Mouse (Mus musculus): ENCODE results near the gene Ttll11. TPM values are rescaled to one million over a fixed set of nuclear protein-coding genes. Genes with fewer than 3 reads are reported as not detected.

The Ttll11 gene
- polyA plus RNA-seq, 1 experiment from 2014 or later = 2.1 TPM

GRCm38 (mm10) chr2:35746638-35747037 lies 233.1 kb downstream of the Ttll11 start:
- ATAC-seq (replicated peaks; ENCODE audit: insufficient number of reproducible peaks, low FRiP score, low TSS enrichment, low read depth) (no peak), DNase-seq (ENCODE audit: low spot score) (no peak)
- H3K27ac ChIP-seq (replicated peaks; ENCODE audit: low read depth, low read length) = no peak overlapping the region
- no peaks in the 10 kb centered on the region for H3K9me3 ChIP-seq (replicated peaks; ENCODE audit: control insufficient read depth, low read length)
- no peak overlapping the region for H3K4me3 ChIP-seq (ENCODE audit: low read depth, low read length)
- H3K9ac ChIP-seq (replicated peaks; ENCODE audit: low read length) = no peak overlapping the region
- no peaks in the 10 kb centered on the region for H3K27me3 ChIP-seq (ENCODE audit: control insufficient read depth, insufficient read depth, low read length)
- H3K36me3 ChIP-seq (replicated peaks; ENCODE audit: control insufficient read depth, insufficient read depth, low read depth, low read length) = no peaks in the 10 kb centered on the region
- 41% methylated on average over 5 of the region's 7 CpGs for WGBS
- H3K4me1 ChIP-seq (ENCODE audit: control insufficient read depth, insufficient read depth, low read length) = no peaks in the 10 kb centered on the region
- H3K4me2 ChIP-seq (ENCODE audit: low read depth, low read length) = no peak overlapping the region

GRCm38 (mm10) chr2:35745876-35746275 lies 233.8 kb downstream of the Ttll11 start:
- no peak for ATAC-seq (replicated peaks; ENCODE audit: insufficient number of reproducible peaks, low FRiP score, low TSS enrichment, low read depth)
- H3K27me3 ChIP-seq (ENCODE audit: control insufficient read depth, insufficient read depth, low read length) = no peaks in the 10 kb centered on the region
- H3K27ac ChIP-seq (replicated peaks; ENCODE audit: low read depth, low read length) = no peak overlapping the region
- DNase-seq (ENCODE audit: low spot score) = no peak
- no peaks in the 10 kb centered on the region for H3K36me3 ChIP-seq (replicated peaks; ENCODE audit: control insufficient read depth, insufficient read depth, low read depth, low read length)
- 84% methylated on average over 10 of the region's 10 CpGs for WGBS
- H3K9me3 ChIP-seq (replicated peaks; ENCODE audit: control insufficient read depth, low read length) = no peaks in the 10 kb centered on the region
- no peaks in the 10 kb centered on the region for H3K4me1 ChIP-seq (ENCODE audit: control insufficient read depth, insufficient read depth, low read length)
- no peak overlapping the region for H3K4me3 ChIP-seq (ENCODE audit: low read depth, low read length)
- H3K4me2 ChIP-seq (ENCODE audit: low read depth, low read length) = no peak overlapping the region
- H3K9ac ChIP-seq (replicated peaks; ENCODE audit: low read length) = no peak overlapping the region

GRCm38 (mm10) chr2:35739669-35740254 lies 240.0 kb downstream of the Ttll11 start:
- Histone ChIP-seq H3K27ac (replicated peaks; ENCODE audit: low read depth, low read length) (peak overlapping the region; percentile 47; the same call in 1 of the 2 replicates), H3K9me3 (replicated peaks; ENCODE audit: control insufficient read depth, low read length) (no peaks in the 10 kb centered on the region), H3K4me1 (ENCODE audit: control insufficient read depth, insufficient read depth, low read length) (no peaks in the 10 kb centered on the region; the same call in 1 of the 2 replicates), H3K4me3 (ENCODE audit: low read depth, low read length) (no peak overlapping the region), H3K36me3 (replicated peaks; ENCODE audit: control insufficient read depth, insufficient read depth, low read depth, low read length) (no peaks in the 10 kb centered on the region), H3K27me3 (ENCODE audit: control insufficient read depth, insufficient read depth, low read length) (no peaks in the 10 kb centered on the region), H3K9ac (replicated peaks; ENCODE audit: low read length) (no peak overlapping the region), H3K4me2 (ENCODE audit: low read depth, low read length) (no peak overlapping the region)
- 41% methylated on average over 13 of the region's 13 CpGs for WGBS
- ATAC-seq (replicated peaks; ENCODE audit: insufficient number of reproducible peaks, low FRiP score, low TSS enrichment, low read depth) (peak; percentile 42), DNase-seq (ENCODE audit: low spot score) (peak; percentile 75)

GRCm38 (mm10) chr2:35737467-35738027 lies 242.2 kb downstream of the Ttll11 start:
- Histone ChIP-seq H3K9me3 (replicated peaks; ENCODE audit: control insufficient read depth, low read length) (no peaks in the 10 kb centered on the region), H3K4me1 (ENCODE audit: control insufficient read depth, insufficient read depth, low read length) (no peaks in the 10 kb centered on the region; the same call in 1 of the 2 replicates), H3K4me3 (ENCODE audit: low read depth, low read length) (no peak overlapping the region), H3K27me3 (ENCODE audit: control insufficient read depth, insufficient read depth, low read length) (no peaks in the 10 kb centered on the region), H3K27ac (replicated peaks; ENCODE audit: low read depth, low read length) (no peak overlapping the region), H3K9ac (replicated peaks; ENCODE audit: low read length) (no peak overlapping the region), H3K4me2 (ENCODE audit: low read depth, low read length) (no peak overlapping the region), H3K36me3 (replicated peaks; ENCODE audit: control insufficient read depth, insufficient read depth, low read depth, low read length) (no peaks in the 10 kb centered on the region)
- 84% methylated on average over 7 of the region's 7 CpGs for WGBS
- no peak for DNase-seq (ENCODE audit: low spot score)
- no peak for ATAC-seq (replicated peaks; ENCODE audit: insufficient number of reproducible peaks, low FRiP score, low TSS enrichment, low read depth)

- no peak overlapping the region for H3K9ac ChIP-seq (replicated peaks; ENCODE audit: low read length)
- H3K4me1 ChIP-seq (ENCODE audit: control insufficient read depth, insufficient read depth, low read length) = no peaks in the 10 kb centered on the region; the same call in 1 of the 2 replicates
- no peak overlapping the region for H3K4me2 ChIP-seq (ENCODE audit: low read depth, low read length)
- H3K27ac ChIP-seq (replicated peaks; ENCODE audit: low read depth, low read length) = no peak overlapping the region
- H3K36me3 ChIP-seq (replicated peaks; ENCODE audit: control insufficient read depth, insufficient read depth, low read depth, low read length) = no peaks in the 10 kb centered on the region
- H3K4me3 ChIP-seq (ENCODE audit: low read depth, low read length) = no peak overlapping the region
- 69% methylated on average over 2 of the region's 2 CpGs for WGBS
- no peaks in the 10 kb centered on the region for H3K27me3 ChIP-seq (ENCODE audit: control insufficient read depth, insufficient read depth, low read length)
- no peak for ATAC-seq (replicated peaks; ENCODE audit: insufficient number of reproducible peaks, low FRiP score, low TSS enrichment, low read depth)
- no peak for DNase-seq (ENCODE audit: low spot score)
- no peaks in the 10 kb centered on the region for H3K9me3 ChIP-seq (replicated peaks; ENCODE audit: control insufficient read depth, low read length)
These were observed 243.7 kb downstream of the Ttll11 start for GRCm38 (mm10) chr2:35736061-35736460.

- Histone ChIP-seq H3K4me3 (ENCODE audit: low read depth, low read length) (no peak overlapping the region), H3K36me3 (replicated peaks; ENCODE audit: control insufficient read depth, insufficient read depth, low read depth, low read length) (no peaks in the 10 kb centered on the region)
These were observed 244.7 kb downstream of the Ttll11 start for GRCm38 (mm10) chr2:35735001-35735400.

GRCm38 (mm10) chr2:35731671-35732449 lies 247.9 kb downstream of the Ttll11 start:
- Histone ChIP-seq H3K4me1 (ENCODE audit: control insufficient read depth, insufficient read depth, low read length) (peaks cover 10% of the 10 kb centered on the region; the same call in 1 of the 2 replicates), H3K27me3 (ENCODE audit: control insufficient read depth, insufficient read depth, low read length) (no peaks in the 10 kb centered on the region), H3K4me2 (ENCODE audit: low read depth, low read length) (no peak overlapping the region), H3K9me3 (replicated peaks; ENCODE audit: control insufficient read depth, low read length) (no peaks in the 10 kb centered on the region), H3K36me3 (replicated peaks; ENCODE audit: control insufficient read depth, insufficient read depth, low read depth, low read length) (peaks cover 8% of the 10 kb centered on the region), H3K4me3 (ENCODE audit: low read depth, low read length) (no peak overlapping the region), H3K9ac (replicated peaks; ENCODE audit: low read length) (no peak overlapping the region), H3K27ac (replicated peaks; ENCODE audit: low read depth, low read length) (no peak overlapping the region)
- WGBS = 77% methylated on average over 18 of the region's 18 CpGs
- no peak for ATAC-seq (replicated peaks; ENCODE audit: insufficient number of reproducible peaks, low FRiP score, low TSS enrichment, low read depth)
- DNase-seq (ENCODE audit: low spot score) = no peak

More at GRCm38 (mm10) chr2:35735001-35735400, 244.7 kb downstream of the Ttll11 start:
- DNase-seq (ENCODE audit: low spot score) (no peak), ATAC-seq (replicated peaks; ENCODE audit: insufficient number of reproducible peaks, low FRiP score, low TSS enrichment, low read depth) (no peak)
- no peak overlapping the region for H3K4me2 ChIP-seq (ENCODE audit: low read depth, low read length)
- H3K27ac ChIP-seq (replicated peaks; ENCODE audit: low read depth, low read length) = no peak overlapping the region
- WGBS = 97% methylated on average over 2 of the region's 2 CpGs
- no peak overlapping the region for H3K9ac ChIP-seq (replicated peaks; ENCODE audit: low read length)
- H3K27me3 ChIP-seq (ENCODE audit: control insufficient read depth, insufficient read depth, low read length) = no peaks in the 10 kb centered on the region
- H3K4me1 ChIP-seq (ENCODE audit: control insufficient read depth, insufficient read depth, low read length) = no peaks in the 10 kb centered on the region; the same call in 1 of the 2 replicates
- no peaks in the 10 kb centered on the region for H3K9me3 ChIP-seq (replicated peaks; ENCODE audit: control insufficient read depth, low read length)
